Mouse (Mus musculus) heart, embryonic 12.5 days (tissue): ENCODE data around the gene Git2. TPM values are rescaled to one million over a fixed set of nuclear protein-coding genes. Genes with fewer than 3 reads are reported as not detected.

ENCODE experiments used
- ATAC-seq: fragments of 200-750 bp; cut with Nextera tagmentation; 2 replicates; pipeline ENCODE4 v1.8.0; 2017; ENCODE audit warnings: moderate TSS enrichment, moderate library complexity; ENCODE audit not compliant: insufficient number of reproducible peaks, low FRiP score
- H3K27ac ChIP-seq: fragments of 300-500 bp; sonication (generic); 2 replicates; pipeline ENCODE4 v1.5.1; 2016; ENCODE audit warnings: mild to moderate bottlenecking, moderate library complexity; ENCODE audit not compliant: poor library complexity, severe bottlenecking
- H3K27me3 ChIP-seq: fragments of 300-500 bp; sonication (generic); replicated peaks from 2 replicates; pipeline ENCODE4 v1.6.1; 2016; ENCODE audit warnings: mild to moderate bottlenecking, moderate library complexity
- H3K36me3 ChIP-seq: fragments of 300-500 bp; sonication (generic); 2 replicates; pipeline ENCODE4 v1.6.1; 2016; ENCODE audit warnings: mild to moderate bottlenecking, moderate library complexity
- H3K4me1 ChIP-seq: fragments of 300-500 bp; sonication (generic); replicated peaks from 2 replicates; pipeline ENCODE4 v1.6.1; 2016; ENCODE audit warnings: mild to moderate bottlenecking
- H3K4me2 ChIP-seq: fragments of 300-500 bp; sonication (generic); 2 replicates; pipeline ENCODE4 v1.6.1; 2016; ENCODE audit warnings: mild to moderate bottlenecking, moderate library complexity
- H3K4me3 ChIP-seq: fragments of 300-500 bp; sonication (generic); 2 replicates; pipeline ENCODE4 v1.5.1; 2016; ENCODE audit warnings: mild to moderate bottlenecking
- H3K9ac ChIP-seq: fragments of 300-500 bp; sonication (generic); 2 replicates; pipeline ENCODE4 v1.6.1; 2016; ENCODE audit warnings: mild to moderate bottlenecking, moderate library complexity
- H3K9me3 ChIP-seq: fragments of 300-500 bp; sonication (generic); replicated peaks from 2 replicates; pipeline ENCODE4 v1.6.1; 2016; ENCODE audit warnings: mild to moderate bottlenecking, moderate library complexity
- WGBS: fragments of 180-500 bp; shearing (Covaris S2); methylation state at CpG from one replicate; pipeline ENCODE4 v1.1.7; 2016; 5-methylcytosine and 5-hydroxymethylcytosine counted together
- polyA plus RNA-seq: library from polyadenylated mRNA; unstranded; fragments of >200 nt; fragmentation: Nextera tagmentation; extraction: Ambion mirVana; gene quantifications from 2 replicates; pipeline ENCODE4 v1.2.1, GENCODE M21; 2016

Gene Git2
- polyA plus RNA-seq, 1 experiment from 2014 or later: 36.4 TPM

- Histone ChIP-seq H3K27me3 (no peaks in the 10 kb centered on the region), H3K36me3 (peaks cover 64% of the 10 kb centered on the region), H3K27ac (no peak overlapping the region), H3K4me3 (peak overlapping the region; percentile 35), H3K9me3 (no peaks in the 10 kb centered on the region), H3K9ac (peak overlapping the region; percentile 42; the same call in 1 of the 2 replicates), H3K4me1 (peaks cover 25% of the 10 kb centered on the region), H3K4me2 (peak overlapping the region; percentile 69)
- peak; percentile 56; the same call in 1 of the 2 replicates for ATAC-seq
- 8% methylated on average over 40 of the region's 40 CpGs for WGBS
These were observed 21.1 kb upstream of the Git2 start for GRCm38 (mm10) chr5:114796299-114797012.

GRCm38 (mm10) chr5:114795653-114796052 lies 20.3 kb upstream of the Git2 start:
- Histone ChIP-seq H3K4me3 (no peak overlapping the region), H3K4me2 (0 out of 2 replicates have a peak overlapping the region, but pooled peaks have one; percentile 6), H3K27ac (no peak overlapping the region), H3K27me3 (no peaks in the 10 kb centered on the region), H3K36me3 (peaks cover 64% of the 10 kb centered on the region), H3K4me1 (peaks cover 25% of the 10 kb centered on the region), H3K9ac (no peak overlapping the region), H3K9me3 (no peaks in the 10 kb centered on the region)
- 55% methylated on average over 9 of the region's 9 CpGs for WGBS
- ATAC-seq: no peak

GRCm38 (mm10) chr5:114795231-114795630 lies 19.9 kb upstream of the Git2 start:
- H3K4me1 ChIP-seq: peaks cover 25% of the 10 kb centered on the region
- H3K36me3 ChIP-seq: peaks cover 64% of the 10 kb centered on the region
- H3K27me3 ChIP-seq: no peaks in the 10 kb centered on the region
- H3K27ac ChIP-seq: peak overlapping the region; percentile 6; the same call in 1 of the 2 replicates
- 25% methylated on average over 9 of the region's 9 CpGs for WGBS
- no peak for ATAC-seq
- no peak overlapping the region for H3K4me3 ChIP-seq
- 0 out of 2 replicates have a peak overlapping the region, but pooled peaks have one; percentile 6 for H3K4me2 ChIP-seq
- no peaks in the 10 kb centered on the region for H3K9me3 ChIP-seq
- H3K9ac ChIP-seq: no peak overlapping the region

- Histone ChIP-seq H3K4me1 (peaks cover 25% of the 10 kb centered on the region), H3K27me3 (no peaks in the 10 kb centered on the region), H3K4me3 (no peak overlapping the region), H3K9me3 (no peaks in the 10 kb centered on the region), H3K4me2 (no peak overlapping the region), H3K36me3 (peaks cover 61% of the 10 kb centered on the region), H3K9ac (no peak overlapping the region), H3K27ac (peak overlapping the region; percentile 6; the same call in 1 of the 2 replicates)
- ATAC-seq: no peak
- WGBS: 69% methylated on average over 4 of the region's 4 CpGs
These were observed 19.3 kb upstream of the Git2 start for GRCm38 (mm10) chr5:114794609-114795008.

GRCm38 (mm10) chr5:114793317-114793716 lies 18.0 kb upstream of the Git2 start:
- no peak overlapping the region for H3K9ac ChIP-seq
- H3K4me2 ChIP-seq: no peak overlapping the region
- peaks cover 57% of the 10 kb centered on the region for H3K36me3 ChIP-seq
- no peaks in the 10 kb centered on the region for H3K9me3 ChIP-seq
- ATAC-seq: no peak
- no peaks in the 10 kb centered on the region for H3K27me3 ChIP-seq
- peaks cover 25% of the 10 kb centered on the region for H3K4me1 ChIP-seq
- WGBS: 82% methylated on average over 7 of the region's 7 CpGs
- H3K27ac ChIP-seq: no peak overlapping the region
- no peak overlapping the region for H3K4me3 ChIP-seq

- Histone ChIP-seq H3K4me1 (peaks cover 48% of the 10 kb centered on the region), H3K9ac (0 out of 2 replicates have a peak overlapping the region, but pooled peaks have one; percentile 43), H3K9me3 (no peaks in the 10 kb centered on the region), H3K4me2 (no peak overlapping the region), H3K36me3 (peaks cover 37% of the 10 kb centered on the region), H3K27ac (peak overlapping the region; percentile 69), H3K27me3 (no peaks in the 10 kb centered on the region), H3K4me3 (no peak overlapping the region)
- no peak for ATAC-seq
- WGBS: 69% methylated on average over 5 of the region's 5 CpGs
These were observed 9.9 kb upstream of the Git2 start for GRCm38 (mm10) chr5:114785196-114785595.

- 0 out of 2 replicates have a peak, but pooled peaks have one; percentile 10 for ATAC-seq
- Histone ChIP-seq H3K9ac (0 out of 2 replicates have a peak overlapping the region, but pooled peaks have one; percentile 43), H3K4me2 (0 out of 2 replicates have a peak overlapping the region, but pooled peaks have one; percentile 17), H3K36me3 (peaks cover 37% of the 10 kb centered on the region), H3K9me3 (no peaks in the 10 kb centered on the region), H3K27me3 (no peaks in the 10 kb centered on the region), H3K4me1 (peaks cover 53% of the 10 kb centered on the region), H3K27ac (peak overlapping the region; percentile 69), H3K4me3 (no peak overlapping the region)
- 42% methylated on average over 16 of the region's 16 CpGs for WGBS
These were observed 9.4 kb upstream of the Git2 start for GRCm38 (mm10) chr5:114784622-114785165.

- Histone ChIP-seq H3K36me3 (peaks cover 27% of the 10 kb centered on the region), H3K4me3 (no peak overlapping the region), H3K27ac (no peak overlapping the region), H3K27me3 (no peaks in the 10 kb centered on the region), H3K4me2 (no peak overlapping the region), H3K9me3 (no peaks in the 10 kb centered on the region), H3K4me1 (peaks cover 64% of the 10 kb centered on the region), H3K9ac (no peak overlapping the region)
- 0 out of 2 replicates have a peak, but pooled peaks have one; percentile 35 for ATAC-seq
- 57% methylated on average over 12 of the region's 12 CpGs for WGBS
These were observed 8.3 kb upstream of the Git2 start for GRCm38 (mm10) chr5:114783405-114784163.

- H3K4me1 ChIP-seq: peaks cover 64% of the 10 kb centered on the region
- H3K27ac ChIP-seq: no peak overlapping the region
- ATAC-seq: no peak
- no peak overlapping the region for H3K4me3 ChIP-seq
- no peaks in the 10 kb centered on the region for H3K9me3 ChIP-seq
- 61% methylated on average over 9 of the region's 9 CpGs for WGBS
- H3K9ac ChIP-seq: no peak overlapping the region
- no peaks in the 10 kb centered on the region for H3K27me3 ChIP-seq
- no peak overlapping the region for H3K4me2 ChIP-seq
- H3K36me3 ChIP-seq: peaks cover 23% of the 10 kb centered on the region
These were observed 7.7 kb upstream of the Git2 start for GRCm38 (mm10) chr5:114782991-114783390.

- no peak overlapping the region for H3K9ac ChIP-seq
- WGBS: 80% methylated on average over 7 of the region's 7 CpGs
These were observed 5.6 kb upstream of the Git2 start for GRCm38 (mm10) chr5:114780912-114781311.

More at GRCm38 (mm10) chr5:114780912-114781311, 5.6 kb upstream of the Git2 start:
- Histone ChIP-seq H3K4me1 (peaks cover 71% of the 10 kb centered on the region), H3K27me3 (no peaks in the 10 kb centered on the region), H3K4me3 (no peak overlapping the region), H3K4me2 (no peak overlapping the region), H3K27ac (no peak overlapping the region), H3K9me3 (no peaks in the 10 kb centered on the region), H3K36me3 (peaks cover 2% of the 10 kb centered on the region; the same call in 1 of the 2 replicates)
- ATAC-seq: no peak
